Mouse (Mus musculus) lung, embryonic 14.5 days (tissue): Measurements from ENCODE around the gene Trim62. TPM values are rescaled to one million over a fixed set of nuclear protein-coding genes. Genes with fewer than 3 reads are reported as not detected.

Source experiments
- ATAC-seq: fragments of 200-750 bp; cut with Nextera tagmentation; 2 replicates; pipeline ENCODE4 v1.8.0; 2017; ENCODE audit warnings: mild to moderate bottlenecking, moderate TSS enrichment, moderate library complexity; ENCODE audit not compliant: insufficient read depth
- DNase-seq: peaks from one replicate; pipeline ENCODE4 v3.0.0-alpha.2; 2015
- H3K27ac ChIP-seq: fragments of 300-500 bp; sonication (generic); 2 replicates; pipeline ENCODE4 v1.5.1; 2014; ENCODE audit warnings: low read depth, mild to moderate bottlenecking, moderate library complexity
- H3K27me3 ChIP-seq: fragments of 300-500 bp; sonication (generic); 2 replicates; pipeline ENCODE4 v1.6.1; 2014; ENCODE audit warnings: low read length, control low read depth; ENCODE audit not compliant: insufficient read depth
- H3K36me3 ChIP-seq: fragments of 300-500 bp; sonication (generic); 2 replicates; pipeline ENCODE4 v1.6.1; 2014; ENCODE audit warnings: control low read depth; ENCODE audit not compliant: insufficient read depth
- H3K4me1 ChIP-seq: fragments of 300-500 bp; sonication (generic); 2 replicates; pipeline ENCODE4 v1.6.1; 2014; ENCODE audit warnings: antibody characterized with exemption, control low read depth; ENCODE audit not compliant: insufficient read depth
- H3K4me2 ChIP-seq: fragments of 300-500 bp; sonication (generic); 2 replicates; pipeline ENCODE4 v1.6.1; 2014; ENCODE audit warnings: mild to moderate bottlenecking
- H3K4me3 ChIP-seq: fragments of 300-500 bp; sonication (generic); 2 replicates; pipeline ENCODE4 v1.5.1; 2014; ENCODE audit warnings: low read depth, low read length
- H3K9ac ChIP-seq: fragments of 300-500 bp; sonication (generic); 2 replicates; pipeline ENCODE4 v1.6.1; 2014
- H3K9me3 ChIP-seq: fragments of 300-500 bp; sonication (generic); 2 replicates; pipeline ENCODE4 v1.6.1; 2016; ENCODE audit warnings: low read depth, low read length, control low read depth
- CTCF ChIP-seq: IDR thresholded peaks from 2 replicates; pipeline ENCODE4 v1.5.1; 2016; ENCODE audit warnings: antibody characterized with exemption, low read depth
- WGBS: fragments of 180-500 bp; shearing (Covaris S2); extraction: QIAGEN DNeasy Blood & Tissue Kit; methylation state at CpG from one replicate; pipeline ENCODE4 v1.1.7; 2014; 5-methylcytosine and 5-hydroxymethylcytosine counted together
- polyA plus RNA-seq: library from polyadenylated mRNA; unstranded; fragments of >200 nt; fragmentation: Nextera tagmentation; extraction: Ambion mirVana; gene quantifications from 2 replicates; pipeline ENCODE4 v1.2.1, GENCODE M21; 2014

The Trim62 gene
- polyA plus RNA-seq, 1 experiment from 2014 or later, result 8.5 TPM

- Histone ChIP-seq H3K27me3 (no peaks in the 10 kb centered on the region), H3K4me2 (no peak overlapping the region), H3K27ac (no peak overlapping the region), H3K9ac (no peak overlapping the region), H3K4me3 (no peak overlapping the region), H3K36me3 (peaks cover 14% of the 10 kb centered on the region), H3K9me3 (no peaks in the 10 kb centered on the region), H3K4me1 (peaks cover under 1% of the 10 kb centered on the region; the same call in 1 of the 2 replicates)
- no peak for DNase-seq
- no peak for TF ChIP-seq CTCF
- 84% methylated on average over 14 of the region's 14 CpGs for WGBS
- no peak for ATAC-seq
These were observed 26.0 kb downstream of the Trim62 start for GRCm38 (mm10) chr4:128909378-128909831.

GRCm38 (mm10) chr4:128910276-128911063 is 27.1 kb downstream of the Trim62 start:
- H3K36me3 ChIP-seq, result peaks cover 14% of the 10 kb centered on the region
- H3K27ac ChIP-seq, result no peak overlapping the region
- ATAC-seq (no peak), DNase-seq (no peak)
- no peak overlapping the region for H3K4me3 ChIP-seq
- H3K9me3 ChIP-seq, result no peaks in the 10 kb centered on the region
- no peak overlapping the region for H3K9ac ChIP-seq
- 68% methylated on average over 8 of the region's 8 CpGs for WGBS
- no peak for TF ChIP-seq CTCF
- H3K4me1 ChIP-seq, result no peaks in the 10 kb centered on the region
- H3K27me3 ChIP-seq, result no peaks in the 10 kb centered on the region
- H3K4me2 ChIP-seq, result no peak overlapping the region

GRCm38 (mm10) chr4:128912085-128912484 is 28.7 kb downstream of the Trim62 start:
- Histone ChIP-seq H3K4me2 (no peak overlapping the region), H3K27ac (no peak overlapping the region), H3K9ac (no peak overlapping the region), H3K9me3 (no peaks in the 10 kb centered on the region), H3K36me3 (peaks cover 14% of the 10 kb centered on the region), H3K27me3 (no peaks in the 10 kb centered on the region), H3K4me3 (no peak overlapping the region), H3K4me1 (no peaks in the 10 kb centered on the region)
- 88% methylated on average over 10 of the region's 10 CpGs for whole genome bisulfite sequencing
- no peak for ATAC-seq
- DNase-seq, result no peak
- no peak for TF ChIP-seq CTCF

- peak; percentile 80 for DNase-seq
- Histone ChIP-seq H3K4me2 (no peak overlapping the region), H3K36me3 (peaks cover 14% of the 10 kb centered on the region), H3K9me3 (no peaks in the 10 kb centered on the region), H3K27ac (no peak overlapping the region), H3K4me3 (no peak overlapping the region), H3K4me1 (peaks cover 14% of the 10 kb centered on the region), H3K27me3 (no peaks in the 10 kb centered on the region), H3K9ac (no peak overlapping the region)
- 21% methylated on average over 4 of the region's 4 CpGs for WGBS
- ATAC-seq, result no peak
- no peak for TF ChIP-seq CTCF
These were observed 30.4 kb downstream of the Trim62 start for GRCm38 (mm10) chr4:128913794-128914193.

- Histone ChIP-seq H3K27me3 (no peaks in the 10 kb centered on the region), H3K27ac (peak overlapping the region; percentile 28; the same call in 1 of the 2 replicates), H3K4me3 (no peak overlapping the region), H3K9ac (no peak overlapping the region), H3K36me3 (no peaks in the 10 kb centered on the region), H3K9me3 (no peaks in the 10 kb centered on the region), H3K4me1 (peaks cover 19% of the 10 kb centered on the region), H3K4me2 (no peak overlapping the region)
- TF ChIP-seq CTCF, result no peak
- DNase-seq, result no peak
- ATAC-seq, result no peak
- WGBS, result 53% methylated on average over 3 of the region's 3 CpGs
These were observed 33.7 kb downstream of the Trim62 start for GRCm38 (mm10) chr4:128917119-128917518.

GRCm38 (mm10) chr4:128917756-128918155 is 34.4 kb downstream of the Trim62 start:
- Histone ChIP-seq H3K4me3 (no peak overlapping the region), H3K9ac (no peak overlapping the region), H3K4me1 (peaks cover 19% of the 10 kb centered on the region), H3K36me3 (no peaks in the 10 kb centered on the region), H3K9me3 (no peaks in the 10 kb centered on the region), H3K4me2 (no peak overlapping the region; the same call in 1 of the 2 replicates), H3K27ac (peak overlapping the region; percentile 63; the same call in 1 of the 2 replicates), H3K27me3 (no peaks in the 10 kb centered on the region)
- 62% methylated on average over 6 of the region's 6 CpGs for WGBS
- ATAC-seq (peak; percentile 13; the same call in 1 of the 2 replicates), DNase-seq (peak; percentile 58)
- no peak for TF ChIP-seq CTCF

- Histone ChIP-seq H3K9me3 (no peaks in the 10 kb centered on the region), H3K4me1 (peaks cover 19% of the 10 kb centered on the region), H3K27ac (peak overlapping the region; percentile 63), H3K4me3 (no peak overlapping the region), H3K27me3 (no peaks in the 10 kb centered on the region), H3K9ac (no peak overlapping the region), H3K36me3 (no peaks in the 10 kb centered on the region), H3K4me2 (peak overlapping the region; percentile 33; the same call in 1 of the 2 replicates)
- no peak for TF ChIP-seq CTCF
- 11% methylated on average over 3 of the region's 3 CpGs for WGBS
- DNase-seq (peak; percentile 95), ATAC-seq (peak; percentile 90)
These were observed 34.8 kb downstream of the Trim62 start for GRCm38 (mm10) chr4:128918187-128918586.
